Mouse (Mus musculus) midbrain, embryonic 11.5 days (tissue): ENCODE results near the gene Exoc3l4. TPM values are rescaled to one million over a fixed set of nuclear protein-coding genes. Genes with fewer than 3 reads are reported as not detected.

Experiments used
- polyA plus RNA-seq: library from polyadenylated mRNA; unstranded; fragments of >200 nt; fragmentation: Nextera tagmentation; extraction: Ambion mirVana; gene quantifications from 2 replicates; pipeline ENCODE4 v1.2.1, GENCODE M21; 2014

Exoc3l4 gene
- polyA plus RNA-seq, 1 experiment from 2014 or later, result 2.9 TPM

Other genes starting within 250 kb of the Exoc3l4 start
- not detected in 2 replicates for gene 4930595D18Rik, start 232.5 kb upstream of the Exoc3l4 start, polyA plus RNA-seq
- 0.22 TPM in 1 of 2 replicates, not detected in the other for gene Amn, start 145.9 kb upstream of the Exoc3l4 start, polyA plus RNA-seq
- gene Cdc42bpb, start 39.3 kb upstream of the Exoc3l4 start, polyA plus RNA-seq, result 28.1 and 28.2 TPM in 2 replicates
- gene Lbhd2, start 10.2 kb upstream of the Exoc3l4 start, polyA plus RNA-seq, result not detected in 2 replicates
- gene Tnfaip2, start 25.5 kb downstream of the Exoc3l4 start, polyA plus RNA-seq, result 1.1 and 2.3 TPM in 2 replicates
- 4.2 and 6.0 TPM in 2 replicates for gene Gm266, start 68.8 kb downstream of the Exoc3l4 start, polyA plus RNA-seq
- gene Eif5, start 121.0 kb downstream of the Exoc3l4 start, polyA plus RNA-seq, result 726 and 782 TPM in 2 replicates
- 69.9 and 73.7 TPM in 2 replicates for gene Mark3, start 157.5 kb downstream of the Exoc3l4 start, polyA plus RNA-seq